Mouse (Mus musculus): Measurements from ENCODE around the gene Snx29.
"Not testable (repeated sequence)": the region's sequence is repeated elsewhere in the genome, so short reads cannot be mapped to it uniquely, and the experiment has no call there.

Gene Snx29

GRCm38 (mm10) chr16:11322409-11323323, at the start of gene Snx29:
TSS of gene Snx29 (plus strand) at chr16:11322908.
- DNase-seq = peak; percentile 98

GRCm38 (mm10) chr16:11276888-11277287, 45.8 kb upstream of the Snx29 start:
- DNase-seq = no peak

- no peak for DNase-seq
Observed at GRCm38 (mm10) chr16:11278778-11279177, 43.9 kb upstream of the Snx29 start.

GRCm38 (mm10) chr16:11282655-11283232, 40.0 kb upstream of the Snx29 start:
- DNase-seq = peak; percentile 57

GRCm38 (mm10) chr16:11284881-11285280, 37.8 kb upstream of the Snx29 start:
- DNase-seq = no peak

GRCm38 (mm10) chr16:11285949-11286348, 36.8 kb upstream of the Snx29 start:
- DNase-seq = no peak

- DNase-seq = not testable (repeated sequence)
Observed at GRCm38 (mm10) chr16:11288873-11289272, 33.8 kb upstream of the Snx29 start.

- DNase-seq = not testable (repeated sequence)
Observed at GRCm38 (mm10) chr16:11295583-11295982, 27.1 kb upstream of the Snx29 start.

GRCm38 (mm10) chr16:11297700-11298099, 25.0 kb upstream of the Snx29 start:
- peak; percentile 54 for DNase-seq

GRCm38 (mm10) chr16:11303741-11304140, 19.0 kb upstream of the Snx29 start:
- DNase-seq = no peak

GRCm38 (mm10) chr16:11305531-11305930, 17.2 kb upstream of the Snx29 start:
- peak; percentile 22 for DNase-seq

GRCm38 (mm10) chr16:11313512-11313911, 9.2 kb upstream of the Snx29 start, which contains the start of gene Tnfrsf17:
TSS of gene Tnfrsf17 (plus strand) at chr16:11313812.
- DNase-seq = no peak

- DNase-seq = peak; percentile 73
Observed at GRCm38 (mm10) chr16:11315786-11316320, 6.9 kb upstream of the Snx29 start.

- DNase-seq = peak; percentile 41
Observed at GRCm38 (mm10) chr16:11316748-11317147, 6.0 kb upstream of the Snx29 start.

- DNase-seq = peak; percentile 31
Observed at GRCm38 (mm10) chr16:11317324-11317723, 5.4 kb upstream of the Snx29 start.

GRCm38 (mm10) chr16:11323324-11324051, 780 bp downstream of the Snx29 start:
- DNase-seq = peak; percentile 85

- peak; percentile 66 for DNase-seq
Observed at GRCm38 (mm10) chr16:11330081-11330800, 7.5 kb downstream of the Snx29 start.

- DNase-seq = no peak
Observed at GRCm38 (mm10) chr16:11331030-11331429, 8.3 kb downstream of the Snx29 start.

GRCm38 (mm10) chr16:11343292-11343815, 20.6 kb downstream of the Snx29 start:
- peak; percentile 60 for DNase-seq

GRCm38 (mm10) chr16:11351903-11352302, 29.2 kb downstream of the Snx29 start:
- DNase-seq = peak; percentile 58

- DNase-seq = no peak
Observed at GRCm38 (mm10) chr16:11359173-11359572, 36.5 kb downstream of the Snx29 start.

- DNase-seq = no peak
Observed at GRCm38 (mm10) chr16:11359919-11360318, 37.2 kb downstream of the Snx29 start.

Measured in kidney, adult 9 months (tissue).